Mouse (Mus musculus): ENCODE data around the gene Fam243. TPM values are rescaled to one million over a fixed set of nuclear protein-coding genes. Genes with fewer than 3 reads are reported as not detected.

Fam243 gene
- polyA plus RNA-seq, 1 experiment from 2014 or later = not detected

- Histone ChIP-seq H3K36me3 (0 out of 2 replicates have a peak, but pooled peaks cover 2% of the 10 kb centered on the region), H3K4me2 (no peak overlapping the region), H3K9ac (no peak overlapping the region), H3K4me3 (no peak overlapping the region), H3K27me3 (replicated peaks) (no peaks in the 10 kb centered on the region), H3K9me3 (replicated peaks) (no peaks in the 10 kb centered on the region), H3K27ac (ENCODE audit: poor library complexity, severe bottlenecking) (no peak overlapping the region), H3K4me1 (replicated peaks) (peaks cover 36% of the 10 kb centered on the region)
- WGBS = 89% methylated on average over 12 of the region's 12 CpGs
- no peak for ATAC-seq (ENCODE audit: insufficient number of reproducible peaks, low FRiP score)
These were observed 32.1 kb upstream of the Fam243 start for GRCm38 (mm10) chr16:92353295-92353694.

- no peak overlapping the region for H3K27ac ChIP-seq (ENCODE audit: poor library complexity, severe bottlenecking)
- H3K9me3 ChIP-seq (replicated peaks) = no peaks in the 10 kb centered on the region
- no peak overlapping the region for H3K4me2 ChIP-seq
- 0 out of 2 replicates have a peak, but pooled peaks cover 2% of the 10 kb centered on the region for H3K36me3 ChIP-seq
- no peak overlapping the region for H3K9ac ChIP-seq
- ATAC-seq (ENCODE audit: insufficient number of reproducible peaks, low FRiP score) = no peak
- no peak overlapping the region for H3K4me3 ChIP-seq
- no peaks in the 10 kb centered on the region for H3K27me3 ChIP-seq (replicated peaks)
- 80% methylated on average over 12 of the region's 12 CpGs for WGBS
- peaks cover 32% of the 10 kb centered on the region for H3K4me1 ChIP-seq (replicated peaks)
These were observed 27.7 kb upstream of the Fam243 start for GRCm38 (mm10) chr16:92348941-92349340.

GRCm38 (mm10) chr16:92346297-92346916, 25.2 kb upstream of the Fam243 start:
- peaks cover 37% of the 10 kb centered on the region for H3K4me1 ChIP-seq (replicated peaks)
- H3K36me3 ChIP-seq = 0 out of 2 replicates have a peak, but pooled peaks cover 2% of the 10 kb centered on the region
- 35% methylated on average over 13 of the region's 13 CpGs for WGBS
- no peaks in the 10 kb centered on the region for H3K27me3 ChIP-seq (replicated peaks)
- H3K9ac ChIP-seq = peak overlapping the region; percentile 63
- H3K4me3 ChIP-seq = no peak overlapping the region
- H3K27ac ChIP-seq (ENCODE audit: poor library complexity, severe bottlenecking) = peak overlapping the region; percentile 98
- no peaks in the 10 kb centered on the region for H3K9me3 ChIP-seq (replicated peaks)
- ATAC-seq (ENCODE audit: insufficient number of reproducible peaks, low FRiP score) = peak; percentile 69
- peak overlapping the region; percentile 40; the same call in 1 of the 2 replicates for H3K4me2 ChIP-seq

GRCm38 (mm10) chr16:92345177-92345576, 23.9 kb upstream of the Fam243 start:
- H3K9ac ChIP-seq = no peak overlapping the region; the same call in 1 of the 2 replicates
- no peaks in the 10 kb centered on the region for H3K27me3 ChIP-seq (replicated peaks)
- peaks cover 47% of the 10 kb centered on the region for H3K4me1 ChIP-seq (replicated peaks)
- peak; percentile 79 for ATAC-seq (ENCODE audit: insufficient number of reproducible peaks, low FRiP score)
- 0 out of 2 replicates have a peak overlapping the region, but pooled peaks have one; percentile 0 for H3K4me2 ChIP-seq
- H3K4me3 ChIP-seq = no peak overlapping the region
- H3K27ac ChIP-seq (ENCODE audit: poor library complexity, severe bottlenecking) = peak overlapping the region; percentile 98
- H3K36me3 ChIP-seq = 0 out of 2 replicates have a peak, but pooled peaks cover 2% of the 10 kb centered on the region
- H3K9me3 ChIP-seq (replicated peaks) = no peaks in the 10 kb centered on the region
- WGBS = 4% methylated on average over 11 of the region's 11 CpGs

GRCm38 (mm10) chr16:92340612-92341511, 19.6 kb upstream of the Fam243 start:
- H3K4me1 ChIP-seq (replicated peaks) = peaks cover 43% of the 10 kb centered on the region
- no peaks in the 10 kb centered on the region for H3K36me3 ChIP-seq
- peak overlapping the region; percentile 15 for H3K4me3 ChIP-seq
- H3K27me3 ChIP-seq (replicated peaks) = no peaks in the 10 kb centered on the region
- peak overlapping the region; percentile 6 for H3K9ac ChIP-seq
- peak overlapping the region; percentile 91 for H3K27ac ChIP-seq (ENCODE audit: poor library complexity, severe bottlenecking)
- ATAC-seq (ENCODE audit: insufficient number of reproducible peaks, low FRiP score) = peak; percentile 65
- WGBS = 12% methylated on average over 27 of the region's 27 CpGs
- no peaks in the 10 kb centered on the region for H3K9me3 ChIP-seq (replicated peaks)
- peak overlapping the region; percentile 55 for H3K4me2 ChIP-seq

- H3K36me3 ChIP-seq = no peaks in the 10 kb centered on the region
- WGBS = 7% methylated on average over 9 of the region's 9 CpGs
- ATAC-seq (ENCODE audit: insufficient number of reproducible peaks, low FRiP score) = no peak
- H3K4me3 ChIP-seq = no peak overlapping the region
- no peaks in the 10 kb centered on the region for H3K27me3 ChIP-seq (replicated peaks)
- no peaks in the 10 kb centered on the region for H3K9me3 ChIP-seq (replicated peaks)
- H3K27ac ChIP-seq (ENCODE audit: poor library complexity, severe bottlenecking) = no peak overlapping the region
- no peak overlapping the region for H3K4me2 ChIP-seq
- H3K9ac ChIP-seq = no peak overlapping the region
- peaks cover 38% of the 10 kb centered on the region for H3K4me1 ChIP-seq (replicated peaks)
These were observed 15.0 kb upstream of the Fam243 start for GRCm38 (mm10) chr16:92336280-92336679.

- 61% methylated on average over 9 of the region's 9 CpGs for WGBS
- Histone ChIP-seq H3K36me3 (no peaks in the 10 kb centered on the region), H3K9me3 (replicated peaks) (no peaks in the 10 kb centered on the region), H3K27me3 (replicated peaks) (no peaks in the 10 kb centered on the region), H3K4me3 (no peak overlapping the region), H3K27ac (ENCODE audit: poor library complexity, severe bottlenecking) (no peak overlapping the region), H3K4me1 (replicated peaks) (peaks cover 31% of the 10 kb centered on the region), H3K4me2 (no peak overlapping the region), H3K9ac (no peak overlapping the region)
- no peak for ATAC-seq (ENCODE audit: insufficient number of reproducible peaks, low FRiP score)
These were observed 13.4 kb upstream of the Fam243 start for GRCm38 (mm10) chr16:92334600-92334999.

- Histone ChIP-seq H3K27ac (ENCODE audit: poor library complexity, severe bottlenecking) (peak overlapping the region; percentile 77), H3K9me3 (replicated peaks) (no peaks in the 10 kb centered on the region), H3K9ac (no peak overlapping the region), H3K4me2 (no peak overlapping the region), H3K27me3 (replicated peaks) (no peaks in the 10 kb centered on the region), H3K36me3 (no peaks in the 10 kb centered on the region), H3K4me1 (replicated peaks) (peaks cover 27% of the 10 kb centered on the region; the same call in 1 of the 2 replicates), H3K4me3 (no peak overlapping the region)
- peak; percentile 28; the same call in 1 of the 2 replicates for ATAC-seq (ENCODE audit: insufficient number of reproducible peaks, low FRiP score)
- WGBS = 43% methylated on average over 5 of the region's 5 CpGs
These were observed 9.7 kb upstream of the Fam243 start for GRCm38 (mm10) chr16:92330966-92331365.

- no peaks in the 10 kb centered on the region for H3K27me3 ChIP-seq (replicated peaks)
- H3K4me3 ChIP-seq = no peak overlapping the region
- no peaks in the 10 kb centered on the region for H3K36me3 ChIP-seq
- WGBS = 85% methylated on average over 10 of the region's 10 CpGs
- no peak overlapping the region for H3K4me2 ChIP-seq
- H3K9ac ChIP-seq = no peak overlapping the region
- peaks cover 23% of the 10 kb centered on the region; the same call in 1 of the 2 replicates for H3K4me1 ChIP-seq (replicated peaks)
- H3K9me3 ChIP-seq (replicated peaks) = no peaks in the 10 kb centered on the region
- no peak overlapping the region for H3K27ac ChIP-seq (ENCODE audit: poor library complexity, severe bottlenecking)
- ATAC-seq (ENCODE audit: insufficient number of reproducible peaks, low FRiP score) = no peak
These were observed 6.7 kb upstream of the Fam243 start for GRCm38 (mm10) chr16:92327911-92328310.

GRCm38 (mm10) chr16:92325062-92325406, 3.8 kb upstream of the Fam243 start:
- H3K9me3 ChIP-seq (replicated peaks) = no peaks in the 10 kb centered on the region
- WGBS = 56% methylated on average over 1 of the region's 1 CpGs

More at GRCm38 (mm10) chr16:92325062-92325406, 3.8 kb upstream of the Fam243 start:
- Histone ChIP-seq H3K4me3 (no peak overlapping the region), H3K4me1 (replicated peaks) (peaks cover 8% of the 10 kb centered on the region; the same call in 1 of the 2 replicates), H3K27me3 (replicated peaks) (no peaks in the 10 kb centered on the region), H3K4me2 (no peak overlapping the region), H3K9ac (no peak overlapping the region), H3K27ac (ENCODE audit: poor library complexity, severe bottlenecking) (no peak overlapping the region), H3K36me3 (no peaks in the 10 kb centered on the region)
- ATAC-seq (ENCODE audit: insufficient number of reproducible peaks, low FRiP score) = no peak
